Mouse (Mus musculus) MEL (cell line): Measurements from ENCODE around the gene Cldn13.

Experiments used
- CTCF ChIP-seq, 3 experiments: IDR thresholded peaks in 2 of 3; conservative IDR thresholded peaks in 1 of 3; 2 replicates each; pipeline ENCODE4 v1.5.1; 2011 to 2012; ENCODE audit warnings: low read length in 3 of 3, low read depth in 2 of 3, mild to moderate bottlenecking in 2 of 3, improper control_type of control experiment in 1 of 3, inconsistent platforms in 1 of 3, mixed read lengths in 1 of 3, moderate library complexity in 1 of 3; ENCODE audit not compliant: control insufficient read depth in 1 of 3, insufficient read depth in 1 of 3, poor library complexity in 1 of 3, severe bottlenecking in 1 of 3
- E2F4 ChIP-seq: IDR thresholded peaks from 2 replicates; pipeline ENCODE4 v1.6.1; 2011; ENCODE audit warnings: low read depth, low read length, improper control_type of control experiment, borderline replicate concordance
- JUND ChIP-seq: IDR thresholded peaks from 2 replicates; pipeline ENCODE4 v1.6.1; 2011; ENCODE audit warnings: low read depth, mild to moderate bottlenecking, improper control_type of control experiment, low read length
- TBP ChIP-seq: IDR thresholded peaks from 2 replicates; pipeline ENCODE4 v1.8.0; 2011; ENCODE audit warnings: low read depth, low read length, improper control_type of control experiment
- ZNF384 ChIP-seq: IDR thresholded peaks from 2 replicates; pipeline ENCODE4 v1.6.1; 2012; ENCODE audit warnings: low read depth, mild to moderate bottlenecking, inconsistent platforms, low read length, improper control_type of control experiment

DNA sequence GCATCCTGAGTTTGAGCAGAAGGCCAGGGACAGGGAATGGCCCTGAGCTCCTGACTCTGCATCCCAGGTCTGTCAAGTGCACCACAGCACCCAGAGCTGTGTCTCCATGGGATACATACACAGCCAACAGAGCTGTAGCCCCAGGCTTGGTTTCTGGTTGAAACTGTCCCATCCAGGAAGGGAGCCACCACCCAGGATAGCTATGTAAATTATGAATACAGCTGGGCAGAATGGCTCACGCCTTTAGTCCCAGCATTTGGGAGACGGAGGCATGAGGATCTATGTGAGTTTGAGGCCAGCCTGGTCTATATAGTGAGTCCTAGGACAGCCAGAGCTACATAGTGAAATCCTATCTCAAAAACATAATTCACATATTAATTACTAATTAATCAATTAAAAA, 14.7 kb upstream of the Cldn13 start:
- no peak for TF ChIP-seq E2F4
- TF ChIP-seq CTCF (IDR thresholded peaks at IDR 0.05 in 2 of 3, conservative IDR thresholded peaks at IDR 0.05 in 1 of 3; ENCODE audit: control insufficient read depth in 1 of 3, insufficient read depth in 1 of 3, low read depth in 2 of 3, low read length in 3 of 3, poor library complexity in 1 of 3, severe bottlenecking in 1 of 3), result no peak
- TF ChIP-seq JUND, result no peak
- TF ChIP-seq ZNF384, result no peak
- no peak for TF ChIP-seq TBP
